ENCODE assay signal across 9 mouse cellular contexts in genomic region chr2:144267004-144267730, GRCm38 (mm10). TPM values are rescaled to one million over a fixed set of nuclear protein-coding genes. Genes with fewer than 3 reads are reported as not detected.
DNase-seq lines count a peak whose midpoint lies in the region; ATAC-seq and TF ChIP-seq lines count a peak whose summit lies in the region.
"Had no signal": no experiment of that assay in that cellular context is flagged by ENCODE, and none has a peak within 500 bp of the region (broad histone marks: within the 10 kb centered on the region; RNA-seq: fewer than 3 reads in every experiment).

No protein-coding gene starts in this region.

- no peak for TF ChIP-seq EP300 in liver, postnatal 0 days (IDR thresholded peaks at IDR 0.05; ENCODE audit: low read depth)

- peak overlapping the region; percentile 81 for H3K4me2 ChIP-seq in embryonic facial prominence, embryonic 13.5 days
- peak overlapping the region; percentile 89 for H3K4me2 ChIP-seq in liver, postnatal 0 days (ENCODE audit: low read depth, low read length)

- H3K9me3 ChIP-seq in ES-E14 (ENCODE audit: control insufficient read depth, insufficient read depth, low read depth, low read length) = no peaks in the 10 kb centered on the region
- no peaks in the 10 kb centered on the region for H3K9me3 ChIP-seq in embryonic facial prominence, embryonic 13.5 days
- H3K9me3 ChIP-seq in liver, postnatal 0 days (ENCODE audit: low read length) = no peaks in the 10 kb centered on the region

- TF ChIP-seq POLR2A in kidney, adult 2 months (IDR thresholded peaks at IDR 0.05; ENCODE audit: low read depth, low read length) = no peak

- peaks cover 20% of the 10 kb centered on the region; the same call in 1 of the 2 replicates for H3K4me1 ChIP-seq in kidney, adult 2 months (ENCODE audit: control insufficient read depth, insufficient read depth, low read length)
- peaks cover 0 to 2% of the 10 kb centered on the region in 2 experiments; a peak in 1 of 4 replicates for H3K4me1 ChIP-seq in ES-E14 (ENCODE audit: control insufficient read depth in 2 of 2, insufficient read depth in 2 of 2, low read length in 2 of 2, poor library complexity in 1 of 2)
- H3K4me1 ChIP-seq in embryonic facial prominence, embryonic 13.5 days = peaks cover 34% of the 10 kb centered on the region
- peaks cover 58% of the 10 kb centered on the region for H3K4me1 ChIP-seq in liver, postnatal 0 days (ENCODE audit: insufficient read depth)

- no peak overlapping the region for H3K4me3 ChIP-seq in kidney, adult 2 months (ENCODE audit: insufficient read depth, low read depth, low read length)
- peak overlapping the region; percentile 89 to 97 for H3K4me3 ChIP-seq in ES-E14 (ENCODE audit: insufficient read depth in 1 of 2, low read depth in 1 of 2, low read length in 2 of 2, poor library complexity in 1 of 2, severe bottlenecking in 1 of 2)
- peak overlapping the region; percentile 86 for H3K4me3 ChIP-seq in embryonic facial prominence, embryonic 13.5 days
- H3K4me3 ChIP-seq in liver, postnatal 0 days (ENCODE audit: low read depth, low read length) = peak overlapping the region; percentile 89

- intact Hi-C loops in gastrocnemius, postnatal 14 days (cut with DNase I; ENCODE audit: low total_unique reads) = no loop called here

- no peaks in the 10 kb centered on the region for H3K36me3 ChIP-seq in kidney, adult 2 months (ENCODE audit: control insufficient read depth, insufficient read depth, low read length)
- peaks cover 18% of the 10 kb centered on the region for H3K36me3 ChIP-seq in ES-E14 (ENCODE audit: control insufficient read depth, insufficient read depth, low read length, poor library complexity, severe bottlenecking)
- H3K36me3 ChIP-seq in embryonic facial prominence, embryonic 13.5 days = peaks cover 19% of the 10 kb centered on the region
- peaks cover 18% of the 10 kb centered on the region for H3K36me3 ChIP-seq in liver, postnatal 0 days (replicated peaks; ENCODE audit: insufficient read depth, low read length)

- ATAC-seq in embryonic facial prominence, embryonic 13.5 days (ENCODE audit: insufficient number of reproducible peaks, insufficient read depth, low FRiP score, low TSS enrichment, low read depth) = no peak
- ATAC-seq in liver, postnatal 0 days = no peak

- no peak for TF ChIP-seq CTCF in kidney, adult 2 months (conservative IDR thresholded peaks at IDR 0.05; ENCODE audit: insufficient read depth, insufficient read length, low read depth, low read length)
- no peak for TF ChIP-seq CTCF in liver, postnatal 0 days (IDR thresholded peaks at IDR 0.05; ENCODE audit: low read depth)

- in situ Hi-C loops in ES-E14 (cut with MboI; ENCODE audit: low sequenced_read_pairs in 2 of 2, unreplicated experiment in 2 of 2) = no loop called here

- H3K27me3 ChIP-seq in kidney, adult 2 months (replicated peaks; ENCODE audit: control insufficient read depth, insufficient read depth, low read length) = no peaks in the 10 kb centered on the region
- H3K27me3 ChIP-seq in embryonic facial prominence, embryonic 13.5 days = no peaks in the 10 kb centered on the region
- H3K27me3 ChIP-seq in liver, postnatal 0 days (ENCODE audit: insufficient read depth, low read length) = no peaks in the 10 kb centered on the region

- WGBS in kidney, adult 2 months = 56% methylated on average over 5 of the region's 5 CpGs
- WGBS in embryonic facial prominence, embryonic 13.5 days = 57% methylated on average over 5 of the region's 5 CpGs
- WGBS in liver, postnatal 0 days (ENCODE audit: insufficient replicate concordance) = 26% methylated on average over 5 of the region's 5 CpGs

- H3K9ac ChIP-seq in ES-E14 (ENCODE audit: insufficient read depth, low read depth, low read length, poor library complexity, severe bottlenecking) = peak overlapping the region; percentile 43; the same call in 1 of the 2 replicates
- H3K9ac ChIP-seq in embryonic facial prominence, embryonic 13.5 days = 0 out of 2 replicates have a peak overlapping the region, but pooled peaks have one; percentile 11
- H3K9ac ChIP-seq in liver, postnatal 0 days (replicated peaks) = peak overlapping the region; percentile 95

- DNase-seq in kidney, adult 2 months = no peak
- no peak for DNase-seq in kidney, postnatal 25 days
- no peak for DNase-seq in ES-E14 (ENCODE audit: low read depth, low spot score)
- DNase-seq in liver, postnatal 0 days = no peak
- no peak for DNase-seq in frontal cortex, postnatal 36 days (ENCODE audit: low spot score in 2 of 2)
- DNase-seq in gastrocnemius, postnatal 14 days = no peak
- DNase-seq: cerebellum, postnatal 10 days; lung, postnatal 10 days had no signal

- H3K27ac ChIP-seq in kidney, adult 2 months (ENCODE audit: insufficient read depth, low read depth, low read length) = peak overlapping the region; percentile 29; the same call in 1 of the 2 replicates
- H3K27ac ChIP-seq in ES-E14 (ENCODE audit: insufficient read depth, low read depth, low read length, poor library complexity, severe bottlenecking) = no peak overlapping the region
- no peak overlapping the region for H3K27ac ChIP-seq in embryonic facial prominence, embryonic 13.5 days
- peak overlapping the region; percentile 58 for H3K27ac ChIP-seq in liver, postnatal 0 days (ENCODE audit: low read depth)

TF ChIP-seq in ES-E14, 5 proteins besides CTCF, POLR2A, EP300 and RAD21:
- TF ChIP-seq ZNF384 (IDR thresholded peaks at IDR 0.05; ENCODE audit: low read depth, low read length) (no peak), HCFC1 (IDR thresholded peaks at IDR 0.05; ENCODE audit: borderline replicate concordance, insufficient read depth, low read length) (no peak), CHD2 (IDR thresholded peaks at IDR 0.05; ENCODE audit: low read depth, low read length) (no peak), ZC3H11A (IDR thresholded peaks at IDR 0.05; ENCODE audit: borderline replicate concordance, low read depth, low read length) (no peak)

RNA-seq across cellular contexts. Expression of gene Mgme1, which starts 3.3 kb away (rescaled TPM):
- polyA plus RNA-seq in kidney, adult 2 months (2012; rRNA removed) = 6.3 and 8.1 TPM in 2 replicates
- 19.5 and 22.4 TPM in 2 replicates for total RNA-seq in ES-E14 (2012; rRNA removed)
- polyA plus RNA-seq in embryonic facial prominence, embryonic 13.5 days (2015; fragmentation: Nextera tagmentation; extraction: Ambion mirVana) = 17.5 and 19.2 TPM in 2 replicates
- 4.4 and 5.4 TPM in 2 replicates for polyA plus RNA-seq in liver, postnatal 0 days (2015; fragmentation: Nextera tagmentation; extraction: Ambion mirVana)
- 1 to 10 TPM; 5.4 to 5.6 TPM for total RNA-seq in gastrocnemius, postnatal 14 days (2021)

RNA-seq across cellular contexts. Expression of gene Snx5, which starts 3.5 kb away (rescaled TPM):
- 40.9 and 47.2 TPM in 2 replicates for polyA plus RNA-seq in kidney, adult 2 months (2012; rRNA removed)
- total RNA-seq in ES-E14 (2012; rRNA removed) = 184 and 236 TPM in 2 replicates
- polyA plus RNA-seq in embryonic facial prominence, embryonic 13.5 days (2015; fragmentation: Nextera tagmentation; extraction: Ambion mirVana) = 124 TPM in 2 replicates
- 47.9 and 49.2 TPM in 2 replicates for polyA plus RNA-seq in liver, postnatal 0 days (2015; fragmentation: Nextera tagmentation; extraction: Ambion mirVana)
- total RNA-seq in gastrocnemius, postnatal 14 days (2021) = 10 to 100 TPM; 45.5 to 53.2 TPM

Comparison
In these comparisons a context has a peak if more than half of its experiments do, and no peak if none do; other contexts are left out.
1. H3K27ac ChIP-seq: peak in kidney, adult 2 months (single experiment) and liver, postnatal 0 days (single experiment); none in ES-E14 (single experiment) and embryonic facial prominence, embryonic 13.5 days (single experiment).
2. H3K9ac ChIP-seq: peak in every context shown above with its lines; median percentile 95 in liver, postnatal 0 days; 43 in ES-E14; 11 in embryonic facial prominence, embryonic 13.5 days.